Mouse (Mus musculus): Measurements from ENCODE around the gene Prr12. TPM values are rescaled to one million over a fixed set of nuclear protein-coding genes. Genes with fewer than 3 reads are reported as not detected.

Prr12 gene
- polyA plus RNA-seq, 1 experiment from 2014 or later, result 12.2 TPM

DNA sequence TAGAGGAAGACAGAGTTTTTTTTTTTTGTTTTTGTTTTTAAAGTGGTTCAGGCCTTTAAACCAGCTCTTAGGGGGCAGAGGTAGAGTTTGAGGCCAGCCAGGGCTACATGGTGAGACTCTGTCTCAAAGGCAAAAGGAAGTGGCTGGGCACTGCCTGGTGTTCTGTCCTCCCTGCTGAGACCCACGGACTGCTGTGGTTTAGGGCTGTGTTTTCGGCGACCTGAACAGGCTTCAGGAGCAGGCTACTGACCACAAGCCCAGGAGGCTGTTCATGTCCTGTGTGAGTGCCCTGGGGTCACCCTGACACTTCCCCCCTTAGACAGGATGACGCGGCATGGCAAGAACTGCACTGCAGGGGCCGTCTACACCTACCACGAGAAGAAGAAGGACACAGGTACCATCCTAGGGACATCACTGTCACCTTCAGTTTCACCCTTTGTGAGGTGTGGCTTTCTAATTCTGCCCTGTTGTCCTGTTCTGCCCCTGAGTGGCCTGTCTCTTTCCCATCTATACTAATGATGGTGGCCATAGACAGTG, 20.6 kb upstream of the Prr12 start:
- H3K4me1 ChIP-seq (ENCODE audit: control insufficient read depth, insufficient read depth, low read length), result no peaks in the 10 kb centered on the region
- H3K27ac ChIP-seq (ENCODE audit: low read depth, low read length), result no peak overlapping the region
- WGBS, result 79% methylated on average over 7 of the region's 7 CpGs
- DNase-seq (ENCODE audit: low spot score, missing footprints) (peak; percentile 6), ATAC-seq (ENCODE audit: low FRiP score) (no peak)
- H3K9ac ChIP-seq (ENCODE audit: low read length), result no peak overlapping the region
- H3K36me3 ChIP-seq (ENCODE audit: control insufficient read depth, insufficient read depth, low read length), result peaks cover 3% of the 10 kb centered on the region; the same call in 1 of the 2 replicates
- H3K27me3 ChIP-seq (ENCODE audit: control insufficient read depth, insufficient read depth, low read length), result no peaks in the 10 kb centered on the region
- H3K4me2 ChIP-seq, result no peak overlapping the region
- H3K9me3 ChIP-seq (ENCODE audit: control insufficient read depth, low read length), result no peaks in the 10 kb centered on the region
- no peak overlapping the region for H3K4me3 ChIP-seq (ENCODE audit: low read depth, low read length)

DNA sequence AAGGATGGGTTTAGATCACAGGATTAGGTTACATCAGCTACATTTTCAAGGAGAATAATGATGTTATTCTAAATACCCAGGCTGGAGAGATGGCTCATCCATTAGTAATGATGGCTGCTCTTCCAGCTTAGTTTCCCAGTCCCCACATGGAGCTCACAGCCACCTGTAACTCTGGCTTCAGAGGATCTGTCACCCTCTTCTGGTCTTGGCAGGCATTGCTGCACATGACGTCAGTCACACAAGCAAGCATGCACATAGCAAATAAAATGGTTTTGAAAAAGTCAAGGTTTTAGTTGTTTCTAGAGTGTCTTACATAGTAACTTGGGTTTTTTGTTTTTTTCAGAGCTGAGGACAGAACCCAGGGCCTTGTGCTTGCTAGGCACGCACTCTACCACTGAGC, 19.5 kb upstream of the Prr12 start:
- no peak for ATAC-seq (ENCODE audit: low FRiP score)
- H3K4me2 ChIP-seq, result no peak overlapping the region
- 71% methylated on average over 2 of the region's 2 CpGs for WGBS
- H3K27ac ChIP-seq (ENCODE audit: low read depth, low read length), result no peak overlapping the region
- peaks cover 3% of the 10 kb centered on the region; the same call in 1 of the 2 replicates for H3K36me3 ChIP-seq (ENCODE audit: control insufficient read depth, insufficient read depth, low read length)
- DNase-seq (ENCODE audit: low spot score, missing footprints), result peak; percentile 73
- H3K9ac ChIP-seq (ENCODE audit: low read length), result no peak overlapping the region
- H3K9me3 ChIP-seq (ENCODE audit: control insufficient read depth, low read length), result no peaks in the 10 kb centered on the region
- H3K4me1 ChIP-seq (ENCODE audit: control insufficient read depth, insufficient read depth, low read length), result no peaks in the 10 kb centered on the region
- no peaks in the 10 kb centered on the region for H3K27me3 ChIP-seq (ENCODE audit: control insufficient read depth, insufficient read depth, low read length)
- H3K4me3 ChIP-seq (ENCODE audit: low read depth, low read length), result no peak overlapping the region

DNA sequence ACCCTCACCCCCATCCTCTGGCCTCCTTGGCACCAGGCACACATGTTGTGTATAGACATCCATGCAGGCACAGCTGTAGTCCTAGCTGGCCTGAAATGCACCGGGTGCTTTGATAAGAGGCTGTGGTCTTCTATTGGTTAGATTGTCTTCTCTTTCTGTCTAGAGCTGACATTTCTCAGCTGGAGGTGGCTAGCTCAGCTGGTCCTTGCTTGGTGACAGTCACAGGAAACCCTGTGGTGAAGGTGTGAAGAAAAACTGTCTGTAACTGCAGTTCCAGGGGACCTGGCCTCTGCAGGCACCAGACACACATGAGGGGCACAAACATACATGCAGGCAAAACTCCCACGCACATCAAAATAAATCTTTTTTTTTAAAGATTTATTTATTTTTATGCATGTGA, 17.0 kb upstream of the Prr12 start:
- no peak overlapping the region for H3K4me3 ChIP-seq (ENCODE audit: low read depth, low read length)
- no peaks in the 10 kb centered on the region for H3K36me3 ChIP-seq (ENCODE audit: control insufficient read depth, insufficient read depth, low read length)

DNA sequence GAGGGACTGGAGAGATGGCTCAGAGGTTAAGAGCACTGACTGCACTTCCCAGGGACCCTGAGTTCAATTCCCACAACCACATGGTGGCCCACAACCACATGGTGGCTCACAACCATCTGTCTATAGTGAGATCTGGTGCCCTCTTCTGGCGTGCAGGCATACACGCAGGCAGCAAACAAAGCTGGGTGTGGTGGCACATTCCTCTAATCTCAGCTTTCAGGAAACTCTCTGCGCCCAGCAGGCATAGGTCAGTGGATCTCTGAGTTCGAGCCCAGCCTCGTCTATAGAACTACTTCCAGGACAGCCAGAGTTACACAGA, 15.3 kb upstream of the Prr12 start:
- H3K4me2 ChIP-seq, result no peak overlapping the region
- H3K4me3 ChIP-seq (ENCODE audit: low read depth, low read length), result no peak overlapping the region
- H3K9me3 ChIP-seq (ENCODE audit: control insufficient read depth, low read length), result no peaks in the 10 kb centered on the region
- H3K9ac ChIP-seq (ENCODE audit: low read length), result no peak overlapping the region
- DNase-seq (ENCODE audit: low spot score, missing footprints), result peak; percentile 84
- WGBS, result 30% methylated on average over 5 of the region's 5 CpGs
- no peak overlapping the region for H3K27ac ChIP-seq (ENCODE audit: low read depth, low read length)
- ATAC-seq (ENCODE audit: low FRiP score), result no peak
- no peaks in the 10 kb centered on the region for H3K27me3 ChIP-seq (ENCODE audit: control insufficient read depth, insufficient read depth, low read length)
- H3K4me1 ChIP-seq (ENCODE audit: control insufficient read depth, insufficient read depth, low read length), result peaks cover 5% of the 10 kb centered on the region; the same call in 1 of the 2 replicates
- H3K36me3 ChIP-seq (ENCODE audit: control insufficient read depth, insufficient read depth, low read length), result no peaks in the 10 kb centered on the region

More for the DNA sequence above, 17.0 kb upstream of the Prr12 start:
- H3K27ac ChIP-seq (ENCODE audit: low read depth, low read length), result no peak overlapping the region
- H3K9me3 ChIP-seq (ENCODE audit: control insufficient read depth, low read length), result no peaks in the 10 kb centered on the region
- ATAC-seq (ENCODE audit: low FRiP score), result no peak
- no peak overlapping the region for H3K9ac ChIP-seq (ENCODE audit: low read length)
- no peaks in the 10 kb centered on the region for H3K4me1 ChIP-seq (ENCODE audit: control insufficient read depth, insufficient read depth, low read length)
- no peak overlapping the region for H3K4me2 ChIP-seq
- WGBS, result 97% methylated on average over 2 of the region's 2 CpGs
- peak; percentile 2 for DNase-seq (ENCODE audit: low spot score, missing footprints)
- no peaks in the 10 kb centered on the region for H3K27me3 ChIP-seq (ENCODE audit: control insufficient read depth, insufficient read depth, low read length)

DNA sequence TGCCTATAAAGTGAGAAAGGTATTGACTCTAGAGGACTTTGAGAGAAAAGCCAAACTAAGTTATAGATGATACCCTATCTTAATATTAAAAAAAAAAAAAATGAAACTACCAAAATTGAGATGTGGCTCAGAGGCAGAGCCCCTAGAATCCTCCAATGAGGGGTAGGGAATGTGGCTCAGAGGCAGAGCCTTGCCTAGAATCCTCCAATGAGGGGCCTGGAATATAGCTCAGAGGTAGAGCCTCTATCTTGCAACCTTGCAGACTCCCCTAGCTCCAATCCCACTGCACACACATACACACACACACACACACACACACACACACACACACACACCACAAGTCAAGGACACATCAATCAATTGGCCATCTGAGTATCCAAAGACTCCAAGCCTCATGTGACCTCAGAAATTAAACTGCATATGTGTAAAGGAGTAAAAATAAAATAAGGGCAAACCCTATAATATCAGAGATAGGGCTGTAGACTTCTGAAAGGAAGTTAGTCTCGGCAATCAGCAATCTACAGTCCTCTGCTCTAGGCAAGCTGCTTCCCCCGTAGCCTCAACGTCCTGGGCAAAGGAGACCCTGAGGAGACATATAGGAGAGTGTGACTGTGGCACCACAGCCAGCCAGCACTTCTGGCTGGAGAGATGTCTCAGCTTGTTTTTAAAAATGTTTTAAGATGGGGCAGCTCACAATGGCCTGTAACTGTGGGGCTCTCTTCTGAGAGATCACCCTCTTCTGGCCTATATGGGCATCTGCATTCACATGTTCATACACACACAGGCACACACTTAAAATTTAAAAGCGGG, 14.7 kb upstream of the Prr12 start:
- H3K9me3 ChIP-seq (ENCODE audit: control insufficient read depth, low read length), result no peaks in the 10 kb centered on the region
- ATAC-seq (ENCODE audit: low FRiP score) (no peak), DNase-seq (ENCODE audit: low spot score, missing footprints) (no peak)
- 76% methylated on average over 4 of the region's 4 CpGs for WGBS
- no peak overlapping the region for H3K4me2 ChIP-seq
- no peak overlapping the region for H3K4me3 ChIP-seq (ENCODE audit: low read depth, low read length)
- peaks cover 6% of the 10 kb centered on the region; the same call in 1 of the 2 replicates for H3K4me1 ChIP-seq (ENCODE audit: control insufficient read depth, insufficient read depth, low read length)
- no peak overlapping the region for H3K9ac ChIP-seq (ENCODE audit: low read length)
- H3K27ac ChIP-seq (ENCODE audit: low read depth, low read length), result no peak overlapping the region
- H3K27me3 ChIP-seq (ENCODE audit: control insufficient read depth, insufficient read depth, low read length), result no peaks in the 10 kb centered on the region
- H3K36me3 ChIP-seq (ENCODE audit: control insufficient read depth, insufficient read depth, low read length), result no peaks in the 10 kb centered on the region

DNA sequence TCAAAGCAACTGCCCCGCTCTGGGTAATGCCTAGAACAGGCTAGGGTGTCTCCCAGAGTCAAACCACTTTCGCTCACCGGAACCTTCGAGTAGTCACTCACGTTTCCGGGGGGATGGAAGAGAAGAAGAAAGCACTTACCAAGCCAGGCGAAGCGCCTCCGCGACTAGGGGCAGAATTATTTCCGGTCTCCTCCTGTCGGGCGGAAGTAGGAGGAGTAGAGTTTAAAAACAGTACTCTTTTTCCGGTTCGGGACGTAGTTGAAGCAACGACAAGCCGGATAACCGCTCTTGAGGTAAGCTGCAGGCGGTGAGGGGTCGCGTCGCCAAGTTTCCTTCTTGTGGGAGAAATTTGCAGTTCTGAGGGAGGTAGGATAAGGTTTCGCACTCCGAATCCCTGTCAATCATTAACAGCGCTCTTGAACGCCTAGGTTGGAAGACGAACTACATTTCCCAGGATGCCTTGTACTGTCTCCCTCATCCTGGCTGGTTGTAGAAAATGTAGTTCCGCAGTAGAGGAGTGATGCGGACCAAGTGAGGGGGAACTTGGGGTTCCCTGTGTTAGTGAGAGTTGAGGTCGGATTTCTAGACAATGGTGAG, 9.7 kb upstream of the Prr12 start, which contains the start of the genes Nosip and Prrg2:
TSS of gene Nosip (plus strand) at position 191 of the 597 bp plus-strand sequence.
TSS of gene Prrg2 (minus strand) at position 439 of the 597 bp plus-strand sequence.
- H3K4me3 ChIP-seq (ENCODE audit: low read depth, low read length), result peak within 1 kb of the TSS; percentile 44
- no peaks in the 10 kb centered on the region for H3K27me3 ChIP-seq (ENCODE audit: control insufficient read depth, insufficient read depth, low read length)
- no peaks in the 10 kb centered on the region for H3K9me3 ChIP-seq (ENCODE audit: control insufficient read depth, low read length)
- ATAC-seq (ENCODE audit: low FRiP score) (peak; percentile 90), DNase-seq (ENCODE audit: low spot score, missing footprints) (peak; percentile 100)
- no peaks in the 10 kb centered on the region for H3K36me3 ChIP-seq (ENCODE audit: control insufficient read depth, insufficient read depth, low read length)
- H3K27ac ChIP-seq (ENCODE audit: low read depth, low read length), result peak within 1 kb of the TSS; percentile 17
- peak within 1 kb of the TSS; percentile 49 for H3K4me2 ChIP-seq
- under 1% methylated on average over 31 of the region's 31 CpGs for WGBS
- H3K9ac ChIP-seq (ENCODE audit: low read length), result peak within 1 kb of the TSS; percentile 41
- H3K4me1 ChIP-seq (ENCODE audit: control insufficient read depth, insufficient read depth, low read length), result peaks cover 15% of the 10 kb centered on the region

DNA sequence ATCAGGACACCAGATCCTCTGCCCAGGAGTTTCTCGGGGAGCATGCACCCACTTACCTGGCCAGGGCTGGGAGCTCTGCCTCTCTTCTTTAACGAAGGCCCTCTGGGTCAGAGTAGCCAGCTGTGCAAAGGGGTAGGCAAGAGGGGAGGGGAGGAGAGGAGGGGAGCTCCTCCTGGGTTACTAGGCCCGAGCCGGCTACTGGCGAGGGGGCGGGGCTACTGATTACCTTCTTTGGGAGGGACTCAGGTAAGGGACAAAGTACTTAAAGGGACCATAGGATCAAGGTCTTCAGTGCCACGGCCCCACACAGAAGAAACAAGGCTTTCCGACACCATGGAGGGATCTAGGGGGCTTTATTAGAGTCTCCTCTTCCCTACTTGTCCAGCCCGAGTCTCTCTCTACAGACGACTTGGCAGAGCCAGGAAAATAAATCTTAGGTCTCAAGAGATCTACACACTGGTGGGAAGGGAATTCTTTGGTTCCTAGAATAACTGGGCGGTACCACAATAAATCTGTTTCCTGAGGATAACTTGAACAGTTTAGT, 8.9 kb upstream of the Prr12 start:
- Histone ChIP-seq H3K4me2 (peak overlapping the region; percentile 49), H3K9me3 (ENCODE audit: control insufficient read depth, low read length) (no peaks in the 10 kb centered on the region), H3K27me3 (ENCODE audit: control insufficient read depth, insufficient read depth, low read length) (no peaks in the 10 kb centered on the region), H3K4me1 (ENCODE audit: control insufficient read depth, insufficient read depth, low read length) (peaks cover 15% of the 10 kb centered on the region), H3K4me3 (ENCODE audit: low read depth, low read length) (peak overlapping the region; percentile 44), H3K9ac (ENCODE audit: low read length) (peak overlapping the region; percentile 41), H3K27ac (ENCODE audit: low read depth, low read length) (no peak overlapping the region), H3K36me3 (ENCODE audit: control insufficient read depth, insufficient read depth, low read length) (no peaks in the 10 kb centered on the region)
- ATAC-seq (ENCODE audit: low FRiP score) (0 out of 2 replicates have a peak, but pooled peaks have one; percentile 5), DNase-seq (ENCODE audit: low spot score, missing footprints) (no peak)
- 28% methylated on average over 11 of the region's 11 CpGs for WGBS

DNA sequence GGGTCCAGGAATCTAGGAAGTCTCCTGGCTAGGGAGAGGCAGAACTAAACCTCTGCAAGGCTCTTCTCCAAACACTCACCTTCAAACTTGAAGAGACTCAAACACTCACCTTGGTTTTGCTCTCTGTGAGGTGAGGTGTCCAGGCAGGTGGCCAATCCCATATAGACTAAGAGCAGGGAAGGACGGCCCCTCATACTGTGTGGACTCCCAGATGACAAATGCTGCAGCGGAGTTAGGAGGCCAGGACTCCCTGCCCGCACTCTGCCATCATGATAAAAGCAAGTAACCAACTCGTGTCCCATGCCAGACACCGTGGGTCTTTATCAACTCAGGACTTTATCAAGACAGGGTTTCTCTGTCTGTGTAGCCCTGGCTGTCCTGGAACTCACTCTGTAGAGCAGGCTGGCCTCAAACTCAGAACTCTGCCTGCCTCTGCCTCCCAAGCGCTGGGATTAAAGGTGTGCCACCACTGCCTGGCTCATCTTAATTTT, 8.0 kb upstream of the Prr12 start:
- ATAC-seq (ENCODE audit: low FRiP score) (no peak), DNase-seq (ENCODE audit: low spot score, missing footprints) (no peak)
- no peak overlapping the region for H3K9ac ChIP-seq (ENCODE audit: low read length)
- H3K4me3 ChIP-seq (ENCODE audit: low read depth, low read length), result no peak overlapping the region
- H3K27me3 ChIP-seq (ENCODE audit: control insufficient read depth, insufficient read depth, low read length), result no peaks in the 10 kb centered on the region
- no peaks in the 10 kb centered on the region for H3K36me3 ChIP-seq (ENCODE audit: control insufficient read depth, insufficient read depth, low read length)
- H3K9me3 ChIP-seq (ENCODE audit: control insufficient read depth, low read length), result no peaks in the 10 kb centered on the region
- H3K4me1 ChIP-seq (ENCODE audit: control insufficient read depth, insufficient read depth, low read length), result peaks cover 15% of the 10 kb centered on the region
- WGBS, result 87% methylated on average over 6 of the region's 6 CpGs
- H3K27ac ChIP-seq (ENCODE audit: low read depth, low read length), result no peak overlapping the region
- no peak overlapping the region for H3K4me2 ChIP-seq

Data from midbrain, embryonic 11.5 days (tissue).